Mouse (Mus musculus) embryonic fibroblast, embryonic 13.5 days (primary cell): ENCODE data around the gene Mrps10.

Experiments
- CTCF ChIP-seq: IDR thresholded peaks from 2 replicates; pipeline ENCODE4 v1.5.1; 2011; ENCODE audit warnings: mild to moderate bottlenecking, control low read depth, low read length, moderate library complexity, borderline replicate concordance; ENCODE audit not compliant: insufficient read depth
- POLR2A ChIP-seq: IDR thresholded peaks from 2 replicates; pipeline ENCODE4 v1.6.1; 2011; ENCODE audit warnings: low read depth, mild to moderate bottlenecking, control low read depth, low read length, moderate library complexity

DNA sequence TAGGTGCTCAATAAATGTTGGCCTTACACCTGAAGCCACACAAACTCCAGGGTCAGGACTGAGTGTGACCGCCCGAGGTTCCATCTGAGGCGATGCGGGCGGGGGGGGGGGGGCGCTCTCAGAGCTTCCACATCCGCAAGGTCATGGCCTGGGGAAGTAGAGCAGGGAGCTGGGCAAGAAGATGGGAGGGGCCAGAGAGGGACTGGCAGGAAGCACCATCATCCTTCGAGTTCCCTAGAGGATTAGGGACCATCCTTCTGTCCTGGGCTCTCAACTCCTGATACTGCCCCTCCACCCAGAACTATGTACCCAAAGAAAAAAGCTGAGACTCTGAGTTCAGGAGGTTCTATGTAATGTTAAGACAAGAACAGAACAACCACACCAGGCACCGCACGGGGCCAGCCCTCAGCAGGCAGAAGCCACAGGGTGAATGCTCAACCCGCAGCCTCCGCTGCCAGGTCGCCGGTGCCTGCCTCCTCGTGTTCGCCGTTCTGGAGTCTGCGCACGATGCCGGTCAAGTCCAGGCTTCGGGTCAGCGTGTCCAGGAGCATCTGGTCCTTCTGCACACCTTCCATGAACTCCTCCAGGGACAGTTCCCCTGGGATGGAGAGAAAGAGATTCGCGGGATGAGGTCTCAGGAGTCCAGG is 25.7 kb downstream of the Mrps10 start:
- TF ChIP-seq CTCF (no peak), POLR2A (no peak)
